Mouse (Mus musculus): ENCODE results near the gene Krt17.

DNA sequence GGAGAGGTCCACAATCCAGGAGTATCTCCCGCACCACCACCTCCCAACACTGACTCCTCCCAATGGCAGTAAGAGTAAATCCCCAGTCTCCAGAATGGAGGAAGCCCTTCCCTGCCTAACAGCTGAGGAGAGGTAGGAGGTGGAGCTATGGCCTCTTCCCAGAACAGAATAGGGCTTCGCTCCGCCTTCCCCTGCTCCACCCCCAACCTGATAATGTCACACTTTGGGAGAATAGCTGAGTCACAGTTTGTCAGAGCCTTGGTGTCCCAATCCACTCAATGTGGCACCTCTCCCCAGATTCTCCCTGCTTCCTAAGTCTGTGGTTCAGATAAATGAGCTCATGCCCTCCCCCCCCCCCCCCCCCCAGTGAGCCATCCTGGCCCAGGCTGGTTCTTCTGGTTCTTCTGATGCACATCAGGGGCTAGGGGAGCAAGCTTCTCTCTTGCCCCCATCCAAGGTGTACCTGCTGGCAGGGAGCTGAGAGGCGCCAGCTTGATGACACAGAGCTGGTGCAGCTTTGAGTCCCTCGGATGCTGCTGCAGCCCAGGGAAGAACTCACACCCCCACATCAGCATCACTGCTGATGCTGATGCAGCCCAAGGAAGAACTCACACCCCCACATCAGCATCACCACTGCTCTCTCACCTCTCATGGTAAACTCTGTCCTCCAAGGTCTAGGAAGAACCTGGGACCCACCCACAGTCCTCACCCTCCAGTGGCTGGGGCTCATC, 6.3 kb downstream of the Krt17 start:
- TF ChIP-seq CTCF (IDR thresholded peaks at IDR 0.05; ENCODE audit: extremely low read depth, insufficient read length, insufficient replicate concordance, low read depth, low read length) (no peak), POLR2A (IDR thresholded peaks at IDR 0.05; ENCODE audit: low read depth, low read length) (no peak)

Measured in small intestine, adult 2 months (tissue).